In the genomic region with DNA sequence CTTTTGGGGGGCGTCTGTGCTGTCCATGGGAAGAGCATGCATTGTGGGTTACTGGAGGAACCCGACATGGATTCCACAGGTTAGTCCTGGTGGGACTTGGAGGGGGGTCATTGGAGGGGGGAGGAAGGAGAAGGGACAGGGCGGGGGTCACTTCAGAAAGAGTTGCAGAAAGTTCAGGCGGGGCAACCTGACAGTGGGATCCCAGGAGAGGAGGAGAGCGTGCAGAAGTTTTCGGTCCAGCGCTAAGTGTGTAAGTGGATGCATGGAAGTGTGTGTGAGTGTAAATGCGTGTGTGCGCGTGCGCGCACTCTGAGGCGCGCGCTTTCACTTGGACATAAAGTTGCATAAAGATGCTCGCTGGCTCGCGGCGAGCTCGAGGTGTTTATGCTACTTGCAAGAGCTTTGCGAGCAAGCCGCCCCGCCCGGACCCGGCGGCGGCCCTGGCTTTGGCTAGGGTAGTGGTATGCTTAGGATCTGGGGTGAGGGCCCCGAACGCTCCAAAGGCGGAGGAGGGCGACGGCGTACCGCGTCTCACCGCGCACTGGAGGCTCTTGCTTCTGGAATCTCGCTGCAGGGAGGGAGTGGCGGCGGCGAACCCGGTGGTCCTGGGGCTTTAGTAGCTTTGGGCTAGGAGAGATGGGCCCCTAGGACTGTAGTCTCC, we compare ENCODE assay signal across 8 mouse cellular contexts. TPM values are rescaled to one million over a fixed set of nuclear protein-coding genes. Genes with fewer than 3 reads are reported as not detected.
DNase-seq lines count a peak whose midpoint lies in the region; ATAC-seq lines count a peak whose summit lies in the region.

No protein-coding gene starts in this region.

- H3K4me2 ChIP-seq in lung, embryonic 15.5 days: peak overlapping the region; percentile 55
- peak overlapping the region; percentile 55 for H3K4me2 ChIP-seq in embryonic facial prominence, embryonic 14.5 days (ENCODE audit: low read depth, low read length)
- peak overlapping the region; percentile 62 for H3K4me2 ChIP-seq in intestine, embryonic 16.5 days (ENCODE audit: low read depth, low read length)
- H3K4me2 ChIP-seq in neural tube, embryonic 14.5 days (ENCODE audit: low read depth, low read length): peak overlapping the region; percentile 77

- H3K27me3 ChIP-seq in lung, embryonic 15.5 days: peaks cover 99% of the 10 kb centered on the region
- peaks cover 97% of the 10 kb centered on the region for H3K27me3 ChIP-seq in embryonic facial prominence, embryonic 14.5 days (replicated peaks; ENCODE audit: control insufficient read depth, insufficient read depth, low read length)
- peaks cover 89% of the 10 kb centered on the region for H3K27me3 ChIP-seq in intestine, embryonic 16.5 days (replicated peaks; ENCODE audit: control insufficient read depth, insufficient read depth, low read length)
- peaks cover 13% of the 10 kb centered on the region for H3K27me3 ChIP-seq in neural tube, embryonic 14.5 days (ENCODE audit: control insufficient read depth, insufficient read depth, low read length)

- H3K4me1 ChIP-seq in lung, embryonic 15.5 days: peaks cover 41% of the 10 kb centered on the region
- H3K4me1 ChIP-seq in embryonic facial prominence, embryonic 14.5 days (ENCODE audit: control insufficient read depth, insufficient read depth, low read length): peaks cover 17% of the 10 kb centered on the region
- peaks cover 44% of the 10 kb centered on the region for H3K4me1 ChIP-seq in intestine, embryonic 16.5 days (ENCODE audit: control insufficient read depth, insufficient read depth, low read length)
- peaks cover 28% of the 10 kb centered on the region; the same call in 1 of the 2 replicates for H3K4me1 ChIP-seq in neural tube, embryonic 14.5 days (ENCODE audit: control insufficient read depth, insufficient read depth, low read length)

- no peak for DNase-seq in lung, postnatal 10 days
- DNase-seq in embryonic facial prominence, embryonic 14.5 days (ENCODE audit: low spot score): peak; percentile 70
- no peak for DNase-seq in urinary bladder, adult 18-20 months (ENCODE audit: low spot score in 2 of 2)
- no peak for DNase-seq in frontal cortex, postnatal 25 days (ENCODE audit: low spot score in 2 of 2)
- no peak for DNase-seq in thymus, postnatal 0 days (ENCODE audit: low spot score)

- no peak for ATAC-seq in lung, embryonic 15.5 days (ENCODE audit: borderline replicate concordance, extremely low read depth, low FRiP score, low TSS enrichment)
- no peak for ATAC-seq in embryonic facial prominence, embryonic 14.5 days (ENCODE audit: low read depth)
- ATAC-seq in intestine, embryonic 16.5 days: no peak
- no peak for ATAC-seq in neural tube, embryonic 14.5 days (ENCODE audit: low read depth)

- H3K27ac ChIP-seq in lung, embryonic 15.5 days: no peak overlapping the region
- no peak overlapping the region for H3K27ac ChIP-seq in embryonic facial prominence, embryonic 14.5 days (replicated peaks; ENCODE audit: low read depth, low read length)
- no peak overlapping the region for H3K27ac ChIP-seq in intestine, embryonic 16.5 days (ENCODE audit: low read length)
- peak overlapping the region; percentile 79 for H3K27ac ChIP-seq in neural tube, embryonic 14.5 days (ENCODE audit: low read depth, low read length)

- H3K9ac ChIP-seq in lung, embryonic 15.5 days: no peak overlapping the region
- H3K9ac ChIP-seq in embryonic facial prominence, embryonic 14.5 days (ENCODE audit: low read depth, low read length): no peak overlapping the region
- H3K9ac ChIP-seq in intestine, embryonic 16.5 days (ENCODE audit: low read depth, low read length): no peak overlapping the region
- peak overlapping the region; percentile 59 for H3K9ac ChIP-seq in neural tube, embryonic 14.5 days (replicated peaks; ENCODE audit: low read depth, low read length)

- WGBS in lung, embryonic 15.5 days: 1% methylated on average over 42 of the region's 42 CpGs
- under 1% methylated on average over 38 of the region's 42 CpGs for WGBS in embryonic facial prominence, embryonic 14.5 days
- WGBS in intestine, embryonic 16.5 days: under 1% methylated on average over 42 of the region's 42 CpGs
- WGBS in neural tube, embryonic 14.5 days: under 1% methylated on average over 42 of the region's 42 CpGs

- H3K9me3 ChIP-seq in lung, embryonic 15.5 days: no peaks in the 10 kb centered on the region
- H3K9me3 ChIP-seq in embryonic facial prominence, embryonic 14.5 days (ENCODE audit: control insufficient read depth, low read length): no peaks in the 10 kb centered on the region
- no peaks in the 10 kb centered on the region for H3K9me3 ChIP-seq in intestine, embryonic 16.5 days (ENCODE audit: control insufficient read depth, low read length)
- H3K9me3 ChIP-seq in neural tube, embryonic 14.5 days (ENCODE audit: control insufficient read depth, low read length): no peaks in the 10 kb centered on the region

- no peaks in the 10 kb centered on the region for H3K36me3 ChIP-seq in lung, embryonic 15.5 days
- H3K36me3 ChIP-seq in embryonic facial prominence, embryonic 14.5 days (ENCODE audit: control insufficient read depth, insufficient read depth, low read length): no peaks in the 10 kb centered on the region
- no peaks in the 10 kb centered on the region for H3K36me3 ChIP-seq in intestine, embryonic 16.5 days (ENCODE audit: control insufficient read depth, insufficient read depth, low read length)
- H3K36me3 ChIP-seq in neural tube, embryonic 14.5 days (ENCODE audit: control insufficient read depth, insufficient read depth, low read length): no peaks in the 10 kb centered on the region

- peak overlapping the region; percentile 25 for H3K4me3 ChIP-seq in lung, embryonic 15.5 days
- peak overlapping the region; percentile 35 for H3K4me3 ChIP-seq in embryonic facial prominence, embryonic 14.5 days (ENCODE audit: low read depth, low read length)
- peak overlapping the region; percentile 42 for H3K4me3 ChIP-seq in intestine, embryonic 16.5 days (ENCODE audit: low read length)
- H3K4me3 ChIP-seq in neural tube, embryonic 14.5 days (ENCODE audit: low read depth, low read length): peak overlapping the region; percentile 38

RNA-seq across cellular contexts. Expression of gene Rfx4, which starts 0.7 kb away (rescaled TPM):
- polyA plus RNA-seq in lung, embryonic 15.5 days (2015; fragmentation: Nextera tagmentation; extraction: Ambion mirVana): not detected in 2 replicates
- 0.15 and 0.50 TPM in 2 replicates for polyA plus RNA-seq in embryonic facial prominence, embryonic 14.5 days (2014; fragmentation: Nextera tagmentation; extraction: Ambion mirVana)
- polyA plus RNA-seq in intestine, embryonic 16.5 days (2015; fragmentation: Nextera tagmentation; extraction: Ambion mirVana): not detected in 2 replicates
- polyA plus RNA-seq in neural tube, embryonic 14.5 days (2014; fragmentation: Nextera tagmentation; extraction: Ambion mirVana): 23.2 and 24.5 TPM in 2 replicates
- polyA plus RNA-seq in thymus, postnatal 0 days (2015; fragmentation: Nextera tagmentation; extraction: Ambion mirVana): 0.08 TPM in 1 of 2 replicates, not detected in the other

Comparison
In these comparisons a context has a peak if more than half of its experiments do, and no peak if none do; other contexts are left out.
1. RNA of gene Rfx4, which starts 0.7 kb away (polyA plus RNA-seq): 23.2 to 24.5 TPM in neural tube, embryonic 14.5 days; 0.15 to 0.50 TPM in embryonic facial prominence, embryonic 14.5 days, 0.08 TPM in thymus, postnatal 0 days, not detected in intestine, embryonic 16.5 days and not detected in lung, embryonic 15.5 days; every median in the first group is over 10 times any median in the second.
2. Peak in every context shown above with its lines, with median percentiles within 50 percentile points of each other: H3K4me2 ChIP-seq and H3K4me3 ChIP-seq.